Mouse (Mus musculus): Measurements from ENCODE around the gene Myrfl.

The Myrfl gene

GRCm38 (mm10) chr10:116827306-116827705, 69.4 kb downstream of the Myrfl start:
- no peak for DNase-seq (ENCODE audit: low read depth, low spot score)

DNA sequence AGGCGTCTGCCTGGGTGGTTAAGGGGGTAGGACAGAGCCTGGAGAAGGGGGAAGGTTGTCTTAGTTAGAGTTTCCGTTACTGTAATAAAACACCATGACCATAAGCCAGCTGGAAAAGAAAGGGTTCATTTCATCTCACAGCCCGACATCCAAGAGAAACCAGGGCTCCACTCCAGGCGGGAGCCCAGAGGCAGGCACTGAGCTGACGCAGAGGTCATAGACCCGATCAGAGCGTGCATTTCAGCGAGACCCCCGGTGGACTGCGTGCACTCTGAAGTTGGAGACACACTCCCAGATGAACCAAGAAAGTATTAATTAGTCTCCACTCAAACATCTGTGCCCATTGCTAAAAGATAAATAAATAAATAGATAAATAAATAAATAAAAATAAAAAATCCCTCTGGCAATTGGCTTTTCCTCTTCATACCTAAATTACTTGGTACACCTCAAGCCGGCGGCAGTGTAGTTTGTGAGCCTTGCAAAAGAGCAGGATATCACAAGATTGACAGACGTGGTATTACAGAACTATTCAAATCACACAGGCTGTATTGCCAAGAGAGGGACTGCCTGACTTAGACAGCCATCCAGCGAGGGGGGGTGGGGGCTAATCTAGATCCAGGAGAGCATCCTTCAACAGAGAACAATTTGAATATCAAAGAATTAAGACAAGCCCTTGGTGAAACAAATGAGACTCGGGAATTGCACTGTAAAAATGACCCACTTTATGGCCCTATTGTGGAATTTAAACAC, 81.2 kb downstream of the Myrfl start:
- DNase-seq (ENCODE audit: low read depth, low spot score): no peak

DNA sequence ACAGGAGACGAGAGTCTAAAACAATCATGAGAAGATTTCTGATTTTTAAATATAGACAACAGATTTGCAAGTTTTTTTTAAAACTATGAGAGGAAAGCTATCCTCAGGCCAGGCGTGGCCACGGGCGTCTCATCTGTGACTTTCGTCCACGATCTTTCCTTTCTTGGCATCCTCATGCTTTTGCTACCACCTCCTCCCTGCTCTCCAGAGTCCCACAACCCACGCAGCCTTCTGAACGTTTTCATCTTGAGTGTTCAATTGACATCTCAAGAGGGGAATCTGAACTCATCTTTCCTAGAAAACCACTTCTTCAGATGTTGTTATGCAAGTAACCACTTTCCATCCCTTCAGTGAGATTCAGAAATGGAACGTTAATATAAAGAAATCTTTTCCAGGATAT, 83.6 kb downstream of the Myrfl start:
- no peak for DNase-seq (ENCODE audit: low read depth, low spot score)

DNA sequence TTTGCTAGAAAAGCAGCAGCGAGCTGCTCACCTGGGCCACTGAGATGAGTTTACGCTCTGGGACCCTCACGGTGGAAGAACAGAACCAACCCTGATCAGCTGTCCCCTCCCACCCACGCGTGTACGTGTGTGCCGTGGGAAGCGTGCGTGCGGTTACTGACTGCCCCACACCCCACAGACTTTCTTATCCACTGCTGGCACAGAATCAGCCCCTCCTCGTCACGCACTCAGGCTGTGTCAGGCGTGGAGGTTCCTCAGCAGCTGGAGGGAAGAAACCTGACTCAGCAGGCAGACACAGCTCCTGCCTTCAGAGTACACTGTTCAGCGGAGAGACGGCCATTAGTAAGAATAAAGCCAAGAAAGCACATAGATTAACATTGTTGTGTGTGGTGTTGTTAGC, 86.0 kb downstream of the Myrfl start:
- DNase-seq (ENCODE audit: low read depth, low spot score): no peak

- DNase-seq (ENCODE audit: low read depth, low spot score): no peak
Observed at GRCm38 (mm10) chr10:116809383-116809782, 87.3 kb downstream of the Myrfl start.

DNA sequence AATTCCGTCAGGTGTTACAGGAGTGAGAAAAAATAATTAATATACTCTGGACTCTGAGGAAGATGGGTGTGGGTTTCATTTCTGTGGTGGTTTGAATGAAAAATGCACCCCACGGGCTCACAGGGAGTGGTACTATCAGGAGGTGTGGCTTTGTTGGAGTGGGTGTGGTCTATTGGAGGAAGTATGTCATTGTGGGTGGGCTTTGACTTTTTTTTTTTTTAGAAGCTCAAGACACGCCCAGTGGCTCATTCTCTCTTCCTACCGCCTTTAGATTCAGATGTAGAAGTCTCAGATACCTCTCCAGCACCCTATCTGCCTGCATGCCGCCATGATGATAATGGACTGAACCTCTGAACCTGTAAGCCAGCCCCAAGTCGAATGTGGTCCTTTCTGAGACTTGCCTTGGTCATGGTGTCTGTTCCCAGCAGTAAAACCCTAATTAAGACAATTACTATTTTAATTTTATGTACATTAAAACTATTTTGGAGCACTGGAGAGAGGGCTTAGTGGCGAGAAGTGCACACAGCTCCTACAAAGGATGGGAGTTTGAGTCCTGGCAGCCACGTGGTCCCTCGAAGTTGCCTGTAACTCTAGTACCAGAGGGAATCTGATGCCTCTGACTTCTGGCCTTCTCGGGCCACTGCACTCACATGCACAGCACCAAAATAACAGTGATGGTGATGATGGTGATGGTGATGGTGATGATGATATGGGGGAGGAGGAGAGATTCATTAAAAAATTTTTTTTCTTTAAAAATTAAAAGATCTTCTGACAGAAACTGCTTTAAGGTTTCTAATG, 88.0 kb downstream of the Myrfl start:
- DNase-seq (ENCODE audit: low read depth, low spot score): no peak

- DNase-seq (ENCODE audit: low read depth, low spot score): no peak
Observed at GRCm38 (mm10) chr10:116802178-116802794, 94.4 kb downstream of the Myrfl start.

DNA sequence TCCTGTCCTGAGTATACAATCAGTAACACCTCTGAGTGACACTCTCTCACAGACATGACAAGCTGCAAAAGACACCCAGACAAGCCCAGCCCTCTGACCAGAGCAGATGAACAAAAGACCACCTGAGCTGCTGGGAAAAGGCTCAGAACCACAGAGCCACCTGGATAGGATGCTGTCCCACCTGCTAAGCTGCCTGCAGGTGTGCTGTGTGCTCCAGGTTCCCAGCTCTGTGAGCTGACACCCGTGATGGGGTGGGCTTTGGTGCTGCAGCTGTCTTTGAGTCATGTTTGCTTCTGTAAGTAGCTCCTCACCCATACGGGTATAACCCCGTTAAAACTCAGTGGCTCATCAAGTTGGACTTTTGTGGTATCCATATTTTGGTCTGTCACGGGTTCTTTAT, 95.4 kb downstream of the Myrfl start:
- no peak for DNase-seq (ENCODE audit: low read depth, low spot score)

DNA sequence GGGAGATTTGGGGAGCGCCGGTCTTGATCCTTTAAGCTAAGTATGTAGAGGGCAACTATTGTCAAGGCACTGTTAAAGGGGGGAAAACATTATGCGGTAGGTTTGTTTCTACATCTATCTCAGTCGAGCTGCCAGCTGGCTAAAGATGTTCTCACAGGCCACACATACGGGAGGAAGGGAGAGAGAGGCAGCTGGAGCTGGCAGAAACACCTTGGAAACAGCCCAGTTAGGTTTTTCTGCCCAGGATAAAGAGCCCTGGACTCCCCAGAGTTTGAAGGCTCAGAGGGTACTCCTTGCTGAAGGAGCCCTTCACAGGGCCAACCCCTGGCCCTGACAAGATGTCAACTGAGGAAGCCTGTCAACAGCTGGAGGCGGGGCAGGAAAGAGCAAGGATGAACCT, 100.7 kb downstream of the Myrfl start:
- no peak for DNase-seq (ENCODE audit: low read depth, low spot score)

GRCm38 (mm10) chr10:116789096-116789495, 107.6 kb downstream of the Myrfl start:
- peak; percentile 65 for DNase-seq (ENCODE audit: low read depth, low spot score)

GRCm38 (mm10) chr10:116788431-116788830, 108.3 kb downstream of the Myrfl start:
- DNase-seq (ENCODE audit: low read depth, low spot score): no peak

- no peak for DNase-seq (ENCODE audit: low read depth, low spot score)
Observed at GRCm38 (mm10) chr10:116784098-116784497, 112.6 kb downstream of the Myrfl start.

DNA sequence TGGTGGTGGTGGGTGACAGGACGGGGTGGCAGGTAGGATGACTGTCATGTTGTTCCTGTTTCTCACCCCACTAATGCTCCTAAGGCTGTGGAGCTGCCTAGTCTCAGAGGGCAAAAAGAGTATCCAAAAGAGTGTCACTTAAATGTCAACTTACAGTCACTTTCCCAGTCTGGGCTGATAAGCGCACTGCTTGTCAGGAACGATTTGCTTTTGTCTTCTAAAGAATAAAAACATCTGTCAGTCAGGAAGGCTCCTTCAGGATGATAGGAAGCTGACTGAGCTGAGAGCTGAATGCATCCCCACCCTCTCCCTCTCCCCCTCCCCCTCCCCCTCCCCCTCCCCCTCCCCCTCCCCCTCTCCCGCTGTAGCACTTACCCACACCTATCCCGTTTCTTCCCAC, 113.7 kb downstream of the Myrfl start:
- DNase-seq (ENCODE audit: low read depth, low spot score): no peak

- no peak for DNase-seq (ENCODE audit: low read depth, low spot score)
Observed at GRCm38 (mm10) chr10:116777947-116778346, 118.8 kb downstream of the Myrfl start.

DNA sequence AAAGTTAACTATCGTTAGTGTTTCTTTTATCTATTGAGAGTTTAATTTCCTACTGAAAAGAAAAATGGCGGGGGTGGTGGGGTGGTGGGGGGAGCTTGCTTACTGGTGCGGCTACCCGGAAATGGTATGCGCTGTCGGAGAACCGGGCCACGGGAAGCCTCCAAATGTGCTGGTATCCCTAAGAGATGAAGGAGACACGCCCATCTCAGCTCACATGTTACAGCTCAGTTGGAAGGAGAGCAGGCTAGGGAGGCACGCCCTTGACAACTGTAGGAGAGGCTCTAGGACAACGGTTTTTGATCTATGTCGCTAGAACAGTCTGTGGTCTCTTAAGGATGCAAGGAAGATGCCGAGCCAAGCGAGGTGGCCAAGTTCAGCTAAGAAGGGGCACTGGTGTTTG, 119.9 kb downstream of the Myrfl start:
- DNase-seq (ENCODE audit: low read depth, low spot score): no peak

DNA sequence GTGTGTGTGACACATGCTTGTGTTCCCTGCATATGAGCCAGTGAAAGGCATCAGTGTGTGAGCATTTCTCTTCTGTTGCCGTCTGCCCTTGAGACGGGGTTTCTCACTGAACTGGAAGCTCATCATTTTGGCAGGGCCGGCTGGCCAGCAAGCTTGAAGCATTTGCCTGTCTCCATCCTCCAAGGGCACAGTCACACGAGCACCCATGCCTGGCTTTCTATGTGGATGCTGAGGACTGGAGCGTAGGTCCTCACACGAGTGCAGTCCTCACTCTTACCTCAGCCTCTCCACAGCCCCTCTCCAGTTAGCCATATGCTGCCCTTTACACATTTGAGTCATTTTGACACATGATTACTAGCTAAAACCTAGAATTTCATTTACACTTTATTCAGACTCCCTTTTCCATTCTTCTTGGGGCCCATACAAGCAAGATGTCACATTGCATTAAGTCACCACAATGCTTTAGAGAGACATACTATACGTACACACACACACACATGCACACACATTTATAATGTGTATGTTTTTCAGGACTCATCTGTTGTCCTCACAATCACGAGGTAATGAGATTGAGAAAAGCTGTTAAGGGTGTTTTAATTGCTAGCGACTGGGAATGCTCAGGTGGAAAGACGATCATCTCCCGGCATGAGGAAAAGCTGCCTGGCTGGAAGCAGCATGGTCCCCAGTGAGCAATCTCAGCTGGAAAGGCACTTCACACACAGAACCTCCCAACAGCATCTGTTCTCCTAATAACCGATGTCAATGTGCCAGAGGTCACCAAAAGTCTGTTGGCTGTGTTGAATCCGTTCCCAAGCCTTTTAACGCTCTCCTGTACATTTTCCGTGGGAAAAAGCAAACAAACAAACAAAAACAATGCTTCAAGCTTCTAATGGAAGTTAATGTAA, 122.6 kb downstream of the Myrfl start:
- DNase-seq (ENCODE audit: low read depth, low spot score): no peak

GRCm38 (mm10) chr10:116771215-116771935, 125.3 kb downstream of the Myrfl start:
- DNase-seq (ENCODE audit: low read depth, low spot score): no peak

- DNase-seq (ENCODE audit: low read depth, low spot score): no peak
Observed at GRCm38 (mm10) chr10:116768642-116769041, 128.1 kb downstream of the Myrfl start.

DNA sequence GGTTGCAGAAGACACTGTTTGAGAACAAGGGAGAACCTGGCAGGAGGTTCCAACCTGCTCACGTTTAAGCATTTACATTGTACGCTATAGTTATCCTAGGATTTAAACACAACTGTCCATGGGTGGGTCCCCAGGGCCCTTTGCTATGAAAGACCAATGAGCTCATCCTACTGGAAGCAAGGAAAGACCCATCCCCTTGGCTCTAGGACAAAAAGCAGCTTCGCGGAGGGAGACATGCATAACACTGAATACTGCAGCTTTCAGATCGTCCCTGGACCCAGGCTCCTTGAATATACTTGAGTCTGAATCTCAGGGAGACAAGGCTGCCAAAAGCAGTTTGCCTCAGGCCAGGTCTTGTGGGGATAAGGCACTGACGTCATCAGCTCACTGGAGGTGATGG, 130.2 kb downstream of the Myrfl start:
- DNase-seq (ENCODE audit: low read depth, low spot score): no peak

- DNase-seq (ENCODE audit: low read depth, low spot score): no peak
Observed at GRCm38 (mm10) chr10:116761476-116762068, 135.1 kb downstream of the Myrfl start.

GRCm38 (mm10) chr10:116760561-116760960, 136.2 kb downstream of the Myrfl start:
- no peak for DNase-seq (ENCODE audit: low read depth, low spot score)
